Mouse (Mus musculus) B cell, adult 2 months (primary cell): ENCODE data around the gene Krt33b.

ENCODE experiments used
- DNase-seq, 2 experiments: peaks; one replicate each; pipeline ENCODE4 v3.0.0; 2022

Gene Krt33b

GRCm38 (mm10) chr11:99990571-99990970, 39.1 kb downstream of the Krt33b start:
- no peak for DNase-seq

- no peak for DNase-seq
These were observed 39.7 kb downstream of the Krt33b start for GRCm38 (mm10) chr11:99989881-99990405.

- DNase-seq = no peak
These were observed 41.1 kb downstream of the Krt33b start for GRCm38 (mm10) chr11:99988530-99988929.

- no peak for DNase-seq
These were observed 43.5 kb downstream of the Krt33b start, which contains the start of gene Krtap16-1 for GRCm38 (mm10) chr11:99986180-99986647. Krtap16-1 (minus strand) TSS chr11:99986597.

- DNase-seq = no peak
These were observed 44.2 kb downstream of the Krt33b start for GRCm38 (mm10) chr11:99985291-99986092.

- DNase-seq = no peak
These were observed 46.2 kb downstream of the Krt33b start for GRCm38 (mm10) chr11:99983442-99983841.

GRCm38 (mm10) chr11:99982731-99983130, 46.9 kb downstream of the Krt33b start:
- DNase-seq = no peak

GRCm38 (mm10) chr11:99978953-99979352, 50.7 kb downstream of the Krt33b start, which contains the start of gene Krtap29-1:
Krtap29-1 (minus strand) TSS chr11:99979053.
- DNase-seq = no peak
